In the genomic region with DNA sequence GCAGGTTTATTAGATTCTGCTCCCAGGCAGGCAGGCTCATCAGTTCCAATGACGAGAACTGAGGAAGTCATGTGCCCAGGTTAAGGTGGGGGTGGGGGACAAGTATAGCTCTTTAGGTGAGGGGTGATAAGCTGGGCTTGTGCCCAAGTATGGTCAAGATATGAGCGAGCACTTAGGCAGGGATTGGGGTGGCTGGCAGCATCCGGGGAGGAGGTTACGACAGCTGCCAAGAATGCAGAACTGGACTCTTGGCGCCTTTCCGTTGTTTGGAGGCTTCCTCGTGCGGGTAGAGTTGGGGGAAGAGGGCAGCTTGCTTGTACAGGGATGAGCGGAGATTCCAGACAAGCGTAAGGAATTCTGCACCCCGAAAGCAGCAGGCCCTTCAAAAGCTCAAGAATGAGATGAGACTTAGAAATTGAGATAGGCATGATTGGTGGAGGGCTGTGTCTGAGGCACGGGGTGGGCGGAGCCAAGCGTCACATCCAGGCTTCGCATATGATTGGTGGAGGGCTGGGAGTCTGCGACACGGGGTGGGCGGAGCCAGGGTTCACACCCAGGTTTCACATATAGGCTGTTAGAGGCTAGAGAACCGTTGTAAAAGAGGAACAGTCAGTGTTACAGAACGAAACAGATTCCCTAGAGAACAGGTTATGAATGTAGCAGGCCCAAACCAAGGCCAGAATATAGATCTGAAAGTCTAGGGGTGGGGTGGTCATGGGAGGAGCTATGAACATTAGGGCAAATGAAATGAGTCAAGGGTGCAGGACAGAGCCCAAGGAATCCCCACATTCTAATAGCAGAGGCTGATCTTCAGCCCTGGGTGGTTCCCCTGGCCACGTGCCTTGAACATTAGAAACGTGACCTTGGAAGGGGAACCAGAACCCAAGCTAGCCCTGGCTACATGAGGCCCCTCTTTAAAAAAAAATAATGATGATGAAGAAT, we compare ENCODE assay signal across 8 mouse cellular contexts. TPM values are rescaled to one million over a fixed set of nuclear protein-coding genes. Genes with fewer than 3 reads are reported as not detected.
DNase-seq lines count a peak whose midpoint lies in the region; ATAC-seq and TF ChIP-seq lines count a peak whose summit lies in the region.

No protein-coding gene starts in this region.

- no peak overlapping the region for H3K27ac ChIP-seq in ES-E14 (ENCODE audit: insufficient read depth, low read depth, low read length, poor library complexity, severe bottlenecking)
- H3K27ac ChIP-seq in forebrain, postnatal 0 days (ENCODE audit: low read depth, low read length): 0 out of 2 replicates have a peak overlapping the region, but pooled peaks have one; percentile 40
- peak overlapping the region; percentile 44; the same call in 1 of the 2 replicates for H3K27ac ChIP-seq in neural tube, embryonic 14.5 days (ENCODE audit: low read depth, low read length)

- no peaks in the 10 kb centered on the region for H3K36me3 ChIP-seq in ES-E14 (ENCODE audit: control insufficient read depth, insufficient read depth, low read length, poor library complexity, severe bottlenecking)
- H3K36me3 ChIP-seq in forebrain, postnatal 0 days (ENCODE audit: insufficient read depth): no peaks in the 10 kb centered on the region
- H3K36me3 ChIP-seq in neural tube, embryonic 14.5 days (ENCODE audit: control insufficient read depth, insufficient read depth, low read length): no peaks in the 10 kb centered on the region

- H3K9me3 ChIP-seq in ES-E14 (ENCODE audit: control insufficient read depth, insufficient read depth, low read depth, low read length): no peaks in the 10 kb centered on the region
- H3K9me3 ChIP-seq in forebrain, postnatal 0 days (ENCODE audit: low read length): no peaks in the 10 kb centered on the region
- no peaks in the 10 kb centered on the region for H3K9me3 ChIP-seq in neural tube, embryonic 14.5 days (ENCODE audit: control insufficient read depth, low read length)

- WGBS in forebrain, postnatal 0 days: 29% methylated on average over 22 of the region's 22 CpGs
- WGBS in neural tube, embryonic 14.5 days: 26% methylated on average over 22 of the region's 22 CpGs

- peak; percentile 70 for DNase-seq in ES-E14 (ENCODE audit: low read depth, low spot score)
- peak; percentile 39 to 41 for DNase-seq in cerebellum, adult 18-20 months
- DNase-seq in forebrain, postnatal 0 days: peak; percentile 86
- peak; percentile 75 to 76 for DNase-seq in heart, postnatal 36 days
- DNase-seq in layer of hippocampus, adult 18-20 months (ENCODE audit: low spot score in 2 of 2): peak; percentile 25 to 48
- peak; percentile 92 for DNase-seq in lung, adult 18-20 months
- DNase-seq in testis, postnatal 10 days (ENCODE audit: low spot score): peak; percentile 86

- peak overlapping the region; percentile 8 to 63; a peak in 3 of 4 replicates for H3K4me3 ChIP-seq in ES-E14 (ENCODE audit: insufficient read depth in 1 of 2, low read depth in 1 of 2, low read length in 2 of 2, poor library complexity in 1 of 2, severe bottlenecking in 1 of 2)
- H3K4me3 ChIP-seq in forebrain, postnatal 0 days (ENCODE audit: low read depth, low read length): peak overlapping the region; percentile 36
- peak overlapping the region; percentile 30 for H3K4me3 ChIP-seq in neural tube, embryonic 14.5 days (ENCODE audit: low read depth, low read length)

- peak overlapping the region; percentile 48 for H3K4me2 ChIP-seq in forebrain, postnatal 0 days (ENCODE audit: low read depth)
- peak overlapping the region; percentile 43 for H3K4me2 ChIP-seq in neural tube, embryonic 14.5 days (ENCODE audit: low read depth, low read length)

- peak; percentile 100 for ATAC-seq in forebrain, postnatal 0 days
- ATAC-seq in neural tube, embryonic 14.5 days (ENCODE audit: low read depth): peak; percentile 99

- TF ChIP-seq CTCF in forebrain, postnatal 0 days (IDR thresholded peaks at IDR 0.05; ENCODE audit: low read depth): no peak

- no peak overlapping the region for H3K9ac ChIP-seq in ES-E14 (ENCODE audit: insufficient read depth, low read depth, low read length, poor library complexity, severe bottlenecking)
- peak overlapping the region; percentile 45 for H3K9ac ChIP-seq in forebrain, postnatal 0 days
- H3K9ac ChIP-seq in neural tube, embryonic 14.5 days (replicated peaks; ENCODE audit: low read depth, low read length): peak overlapping the region; percentile 40; the same call in 1 of the 2 replicates

- H3K27me3 ChIP-seq in forebrain, postnatal 0 days (ENCODE audit: insufficient read depth, low read length): no peaks in the 10 kb centered on the region
- H3K27me3 ChIP-seq in neural tube, embryonic 14.5 days (ENCODE audit: control insufficient read depth, insufficient read depth, low read length): no peaks in the 10 kb centered on the region

- in situ Hi-C loops in ES-E14 (cut with MboI; ENCODE audit: low sequenced_read_pairs in 2 of 2, unreplicated experiment in 2 of 2): no loop called here

- peaks cover 0 to 3% of the 10 kb centered on the region in 2 experiments; a peak in 1 of 4 replicates for H3K4me1 ChIP-seq in ES-E14 (ENCODE audit: control insufficient read depth in 2 of 2, insufficient read depth in 2 of 2, low read length in 2 of 2, poor library complexity in 1 of 2)
- no peaks in the 10 kb centered on the region for H3K4me1 ChIP-seq in forebrain, postnatal 0 days (ENCODE audit: insufficient read depth)
- no peaks in the 10 kb centered on the region for H3K4me1 ChIP-seq in neural tube, embryonic 14.5 days (ENCODE audit: control insufficient read depth, insufficient read depth, low read length)

- intact Hi-C loops in heart, postnatal 36 days (cut with DNase I): no loop called here

TF ChIP-seq in ES-E14, 5 proteins besides CTCF, POLR2A, EP300 and RAD21:
- TF ChIP-seq MAFK (IDR thresholded peaks at IDR 0.05; ENCODE audit: insufficient read depth, low read depth, low read length) (no peak), ZC3H11A (IDR thresholded peaks at IDR 0.05; ENCODE audit: borderline replicate concordance, low read depth, low read length) (no peak), ZNF384 (IDR thresholded peaks at IDR 0.05; ENCODE audit: low read depth, low read length) (no peak), CHD2 (IDR thresholded peaks at IDR 0.05; ENCODE audit: low read depth, low read length) (no peak), HCFC1 (IDR thresholded peaks at IDR 0.05; ENCODE audit: borderline replicate concordance, insufficient read depth, low read length) (no peak)

RNA-seq across cellular contexts. Expression of a gene that starts 53.7 kb away (rescaled TPM):
- total RNA-seq in ES-E14 (2012; rRNA removed): not detected in 2 replicates
- 0.46 and 0.95 TPM in 2 replicates for total RNA-seq in forebrain, postnatal 0 days (2014; rRNA removed)
- 0.74 and 1.1 TPM in 2 replicates for polyA plus RNA-seq in forebrain, postnatal 0 days (2015; fragmentation: Nextera tagmentation; extraction: Ambion mirVana)
- total RNA-seq in heart, postnatal 36 days (2021): 10 to 100 TPM; 15.5 to 31.8 TPM
- 1 to 10 TPM; 2.5 to 2.6 TPM for total RNA-seq in layer of hippocampus, adult 18-20 months (2021)
- polyA plus RNA-seq in neural tube, embryonic 14.5 days (2014; fragmentation: Nextera tagmentation; extraction: Ambion mirVana): 0.36 TPM in 1 of 2 replicates, not detected in the other

Comparison
In these comparisons a context has a peak if more than half of its experiments do, and no peak if none do; other contexts are left out.
1. DNase-seq: peak in every context shown above with its lines; median percentile 92 in lung, adult 18-20 months; 86 in forebrain, postnatal 0 days; 86 in testis, postnatal 10 days; 76 in heart, postnatal 36 days; 70 in ES-E14; 40 in cerebellum, adult 18-20 months; 36 in layer of hippocampus, adult 18-20 months.